Mouse (Mus musculus) megakaryocyte, embryonic 14.5 days (primary cell): ENCODE measurements around the gene Moap1.

Experiments used
- FLI1 ChIP-seq: IDR thresholded peaks from 2 replicates; pipeline ENCODE4 v1.6.1; 2012; ENCODE audit warnings: low read length, inconsistent platforms, mixed read lengths
- GATA1 ChIP-seq: IDR thresholded peaks from 3 replicates; pipeline ENCODE4 v1.6.1; 2012; ENCODE audit warnings: mixed read lengths, low read length, inconsistent platforms, borderline replicate concordance

GRCm38 (mm10) chr12:102703441-102703840 lies 40.0 kb downstream of the Moap1 start:
- no peak for TF ChIP-seq GATA1
- no peak for TF ChIP-seq FLI1
